Mouse (Mus musculus) left cerebral cortex, postnatal 36 days (tissue): Measurements from ENCODE around the gene Trpm3. TPM values are rescaled to one million over a fixed set of nuclear protein-coding genes. Genes with fewer than 3 reads are reported as not detected.

Experiments used
- DNase-seq, 2 experiments: peaks; one replicate each; pipeline ENCODE4 v3.0.0; 2021 to 2022; ENCODE audit warnings: low spot score in 2 of 2, mixed read lengths in 1 of 2
- intact Hi-C: fragments of 180-260 bp; cut with DNase I; formaldehyde crosslinking; loops from one replicate; pipeline ENCODE4 v1.15.1; 2025
- total RNA-seq, 2 experiments: library from RNA; stranded (reverse); gene quantifications; 2 replicates each; pipeline ENCODE4 v1.2.3; 2021

Trpm3 gene
- total RNA-seq, 2 experiments from 2014 or later, result 26.6 to 37.4 TPM

- intact Hi-C loops, result loop anchor here (10.0 kb wide), 1 partner anchor 143 kb away; no protein-coding TSS in a partner anchor
- no peak for DNase-seq
These were observed 469.3 kb downstream of the Trpm3 start for GRCm38 (mm10) chr19:22607985-22608684.

DNA sequence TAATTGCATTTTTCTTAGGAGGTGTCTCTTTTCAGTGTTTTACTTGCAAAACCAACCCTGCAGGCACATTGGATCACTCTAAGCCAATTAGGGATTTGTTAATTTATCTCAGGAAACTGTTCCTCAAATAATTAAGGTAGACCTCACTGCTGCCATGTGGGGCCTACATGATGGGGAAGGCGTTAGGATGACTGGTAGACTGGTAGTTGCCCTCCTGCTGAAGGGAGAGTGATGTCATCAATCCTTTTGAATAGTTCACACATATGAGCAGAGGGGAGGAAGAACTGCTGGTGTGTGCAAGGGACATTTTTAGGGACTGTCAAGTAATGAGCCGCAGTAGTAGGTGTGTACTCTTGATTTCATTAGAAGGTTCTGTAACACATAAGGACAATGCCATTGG, 472.8 kb downstream of the Trpm3 start:
- intact Hi-C loops, result no loop called here

DNA sequence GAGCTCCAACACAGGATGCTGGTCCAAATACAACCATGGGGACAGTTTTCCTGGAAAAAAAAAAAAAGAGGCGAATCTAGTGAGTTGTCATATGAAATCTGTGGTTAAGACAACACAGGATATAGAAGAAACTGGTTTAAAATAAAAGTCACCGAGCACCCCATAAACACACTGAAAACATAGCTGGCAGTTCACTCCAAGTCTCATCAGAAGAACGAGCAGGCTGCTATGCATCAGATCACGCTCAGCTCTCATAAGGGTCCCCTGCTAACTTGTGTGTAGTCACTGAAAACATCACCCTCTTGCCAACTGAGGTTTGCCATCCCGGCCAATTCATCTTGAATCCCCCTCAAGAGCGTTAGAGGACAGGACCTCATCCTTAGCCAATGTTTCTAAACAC, 476.5 kb downstream of the Trpm3 start:
- intact Hi-C loops, result no loop called here
- no peak for DNase-seq

More for the DNA sequence above, 472.8 kb downstream of the Trpm3 start:
- no peak for DNase-seq

DNA sequence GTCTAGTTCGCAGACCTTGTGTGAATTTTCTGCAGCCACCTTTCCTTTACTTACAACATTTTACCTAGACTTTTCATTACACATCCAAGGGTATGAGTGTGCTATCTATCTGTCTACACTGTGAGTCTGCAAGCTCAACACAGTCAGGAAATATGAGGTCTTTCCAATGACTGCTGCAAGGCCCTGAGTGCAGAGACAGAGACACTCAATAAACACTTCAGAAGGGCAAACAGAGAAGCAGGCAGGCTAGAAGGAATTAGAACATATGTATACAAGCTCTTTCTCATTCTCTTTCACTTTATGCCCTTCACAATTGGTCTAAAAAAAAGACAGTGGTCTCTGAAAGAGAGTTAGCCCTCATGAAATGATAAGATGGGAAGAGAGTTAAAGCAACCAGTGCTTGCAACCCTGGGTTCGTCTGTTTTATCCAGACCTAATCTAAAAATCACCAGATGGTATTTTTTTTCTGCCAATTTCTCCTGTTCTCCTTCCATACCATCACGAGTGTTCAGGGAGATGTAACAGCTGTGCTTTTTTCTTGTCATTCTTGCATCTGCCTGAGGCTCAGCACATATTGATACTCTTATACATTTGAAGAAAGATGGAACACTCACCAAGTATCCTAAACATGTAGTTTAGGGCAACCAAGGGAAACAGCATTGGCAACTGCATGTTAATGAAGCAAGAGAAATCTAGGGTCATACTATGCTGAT, 486.1 kb downstream of the Trpm3 start:
- DNase-seq, result no peak
- intact Hi-C loops, result no loop called here

DNA sequence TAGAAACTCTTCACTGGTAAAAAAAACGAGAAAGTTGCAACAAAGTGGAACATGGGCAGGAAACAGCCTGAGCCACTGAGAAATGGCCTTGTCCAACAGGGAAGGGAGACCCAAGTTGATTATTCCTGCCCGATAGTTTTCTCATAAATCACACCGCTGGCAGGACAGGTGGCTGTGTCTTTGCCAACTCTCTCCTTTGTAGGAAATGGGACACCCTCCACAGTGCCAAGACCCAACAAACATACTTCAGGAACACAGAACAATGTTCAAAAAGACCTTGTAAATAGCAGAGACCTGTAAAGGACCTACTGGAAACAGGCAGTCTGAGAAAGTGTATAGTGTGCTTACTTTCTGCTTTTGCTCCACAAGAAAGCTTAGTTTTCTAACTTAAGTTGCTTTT, 490.0 kb downstream of the Trpm3 start:
- DNase-seq, result no peak
- intact Hi-C loops, result no loop called here

- peak; percentile 13 to 33 for DNase-seq
- intact Hi-C loops, result loop anchor here (1.0 to 10.0 kb wide), 3 partner anchors 79 to 294 kb away; no protein-coding TSS in a partner anchor
These were observed 492.5 kb downstream of the Trpm3 start for GRCm38 (mm10) chr19:22631316-22631715.

DNA sequence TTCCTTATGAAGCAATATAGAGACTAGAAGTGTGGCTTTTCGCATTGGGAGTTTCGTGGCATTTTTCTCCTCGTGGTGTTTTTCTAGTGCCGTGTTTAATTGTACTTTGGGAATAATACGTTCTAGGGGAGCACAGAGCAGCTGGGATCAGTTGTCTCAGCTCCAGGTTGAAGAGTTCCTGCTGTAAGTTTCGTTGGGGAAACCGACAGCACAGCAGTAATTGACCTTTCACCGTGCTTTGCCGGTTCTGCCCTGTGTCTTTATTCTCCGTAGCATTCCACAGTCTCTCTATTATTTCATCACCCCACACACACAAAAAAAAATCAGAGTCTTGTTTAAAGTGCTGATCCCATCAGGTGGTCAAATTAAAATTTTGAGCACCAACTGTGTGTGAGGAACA, 496.8 kb downstream of the Trpm3 start:
- intact Hi-C loops, result loop anchor here (10.0 kb wide), 1 partner anchor 249 kb away; no protein-coding TSS in a partner anchor
- DNase-seq, result no peak

DNA sequence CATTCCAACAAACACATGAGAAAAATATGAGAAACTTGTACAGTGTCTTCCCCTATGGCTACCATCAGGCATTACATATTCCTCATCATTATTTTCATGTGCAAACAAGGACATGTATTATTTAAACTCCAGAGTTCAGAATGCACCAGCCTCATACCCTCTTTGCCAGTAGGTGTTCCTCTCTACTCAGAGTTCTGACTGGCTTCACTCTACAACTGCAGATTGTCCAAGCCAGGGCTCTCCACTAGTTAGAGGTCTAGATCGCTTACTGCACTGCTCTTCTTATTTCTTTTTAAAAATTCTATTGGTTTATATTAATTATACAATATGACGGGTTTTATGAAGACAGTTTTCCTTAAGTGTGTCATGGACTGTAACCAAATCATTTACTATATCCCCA, 498.9 kb downstream of the Trpm3 start:
- no peak for DNase-seq

GRCm38 (mm10) chr19:22638394-22638954, 499.6 kb downstream of the Trpm3 start:
- DNase-seq, result no peak
- intact Hi-C loops, result loop anchor here (10.0 kb wide), 1 partner anchor 246 kb away; no protein-coding TSS in a partner anchor

More for the DNA sequence above, 498.9 kb downstream of the Trpm3 start:
- intact Hi-C loops, result loop anchor here (10.0 kb wide), 1 partner anchor 247 kb away; no protein-coding TSS in a partner anchor

GRCm38 (mm10) chr19:22642124-22642523, 503.3 kb downstream of the Trpm3 start:
- intact Hi-C loops, result no loop called here
- DNase-seq, result no peak

DNA sequence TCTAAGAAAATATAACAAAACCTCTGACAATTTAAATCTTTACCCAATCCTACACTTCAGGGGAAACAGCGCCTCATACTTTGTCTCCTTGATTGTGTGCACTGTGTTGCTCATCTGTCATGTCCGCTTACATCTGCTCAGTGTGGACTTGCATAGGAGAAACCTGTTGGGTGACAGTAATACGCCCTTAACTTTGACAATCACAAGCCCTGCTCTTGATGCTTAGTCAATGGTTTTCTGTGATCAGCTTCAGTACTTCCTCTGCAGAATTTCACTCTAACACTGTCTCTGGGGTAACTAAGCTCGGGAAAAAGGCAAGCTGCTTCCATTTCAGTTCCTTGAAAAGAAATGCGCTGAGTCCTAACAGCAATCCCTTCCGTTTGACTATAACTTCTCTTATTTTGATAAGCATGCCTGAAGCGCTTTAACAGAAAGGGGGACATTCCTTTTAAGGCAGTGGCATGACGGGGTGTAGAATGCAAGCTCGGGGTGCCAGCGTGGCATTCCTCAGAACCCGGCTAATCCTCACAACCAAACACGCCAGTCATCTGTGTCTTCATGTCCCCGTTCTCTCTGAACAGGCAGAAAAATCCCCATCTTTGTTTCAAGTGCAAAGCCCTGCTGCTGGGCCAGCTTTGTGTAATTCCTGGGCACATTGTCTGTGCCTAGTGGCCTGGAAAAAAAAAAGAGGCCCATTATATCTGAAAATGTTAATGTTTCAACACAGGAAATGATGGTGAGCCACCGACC, 517.8 kb downstream of the Trpm3 start:
- intact Hi-C loops, result no loop called here
- DNase-seq, result peak in 1 of 2 experiments; percentile 10

DNA sequence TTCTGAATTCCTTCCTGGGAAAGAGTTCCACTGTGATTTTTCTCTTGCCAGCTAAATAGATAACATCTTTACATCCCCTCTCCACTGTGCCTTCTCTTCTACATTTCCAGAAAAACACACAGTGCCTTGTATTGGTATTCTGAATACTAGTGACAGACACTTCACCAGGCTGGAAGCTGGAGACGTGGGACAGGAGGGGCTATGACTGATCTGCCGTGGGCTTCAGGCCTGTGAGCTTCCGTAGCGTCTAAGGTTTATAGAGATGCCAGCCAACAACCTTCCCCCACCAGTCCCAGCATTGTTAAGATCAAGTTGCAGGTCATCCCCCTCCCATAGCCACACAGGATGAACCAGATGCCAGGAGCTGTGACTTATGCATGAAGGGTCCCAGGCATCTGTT, 518.4 kb downstream of the Trpm3 start:
- no peak for DNase-seq
- intact Hi-C loops, result no loop called here

GRCm38 (mm10) chr19:22665401-22665800, 526.6 kb downstream of the Trpm3 start:
- intact Hi-C loops, result no loop called here
- no peak for DNase-seq

GRCm38 (mm10) chr19:22670222-22670621, 531.4 kb downstream of the Trpm3 start:
- intact Hi-C loops, result no loop called here
- DNase-seq, result no peak

GRCm38 (mm10) chr19:22672892-22673291, 534.0 kb downstream of the Trpm3 start:
- intact Hi-C loops, result no loop called here
- no peak for DNase-seq

GRCm38 (mm10) chr19:22676206-22676605, 537.4 kb downstream of the Trpm3 start:
- intact Hi-C loops, result no loop called here
- no peak for DNase-seq

DNA sequence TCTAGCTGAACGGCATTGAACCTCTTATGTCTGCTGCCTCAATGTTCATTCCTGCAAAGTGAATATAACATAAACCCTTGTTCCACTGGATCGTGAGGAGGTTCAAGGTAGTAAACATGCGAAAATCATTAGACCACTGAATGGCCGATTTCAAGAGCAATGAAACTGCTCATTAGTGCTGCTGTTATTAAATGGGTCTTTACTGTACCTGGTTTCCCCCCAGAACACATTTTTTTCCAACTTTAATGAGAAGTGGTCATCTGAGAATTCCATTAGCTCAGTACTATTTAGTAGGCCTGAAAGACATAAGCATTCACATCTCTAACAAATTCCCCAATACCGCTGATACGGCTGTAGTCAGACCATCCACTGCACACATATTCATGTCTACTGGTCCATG, 543.4 kb downstream of the Trpm3 start:
- intact Hi-C loops, result no loop called here
- DNase-seq, result no peak

DNA sequence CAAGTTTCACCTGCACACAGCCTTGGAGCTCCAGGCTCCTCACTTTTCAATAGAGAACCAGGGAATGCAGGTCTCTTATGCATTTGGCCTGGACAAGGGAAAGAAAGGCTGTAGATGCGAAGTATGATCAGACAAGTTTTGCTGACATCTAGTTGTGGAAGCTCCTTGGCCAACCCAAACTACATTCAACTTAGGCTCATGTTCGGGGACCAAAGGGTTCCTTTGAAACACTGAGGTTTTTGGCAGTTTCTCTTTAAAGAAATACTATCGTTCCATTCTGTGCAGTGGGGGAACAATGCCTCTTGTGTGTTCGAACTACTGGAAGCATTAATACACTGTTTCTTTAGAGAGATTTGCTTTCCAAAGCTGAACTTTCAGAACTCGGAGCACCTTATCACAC, 553.1 kb downstream of the Trpm3 start:
- intact Hi-C loops, result no loop called here
- DNase-seq, result no peak

DNA sequence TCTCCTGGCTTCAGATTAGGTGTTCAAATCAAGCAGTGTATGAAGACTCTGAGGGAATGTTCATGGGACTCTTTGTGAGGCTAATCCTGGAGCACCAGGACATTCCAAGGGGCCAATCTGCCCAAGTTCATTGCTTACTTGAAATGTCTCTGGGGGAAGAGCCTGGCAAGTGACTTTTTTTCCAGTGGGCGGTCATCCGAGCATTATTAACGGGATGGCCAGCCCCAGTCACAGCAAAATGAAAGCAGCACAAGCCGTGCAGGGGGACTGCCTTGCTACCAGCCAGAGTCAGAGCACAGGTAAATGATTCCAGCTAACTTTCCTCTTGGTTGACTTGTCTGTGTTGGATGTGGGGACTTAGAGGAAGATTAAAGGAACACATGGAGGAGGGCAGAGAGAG, 553.7 kb downstream of the Trpm3 start:
- intact Hi-C loops, result no loop called here

DNA sequence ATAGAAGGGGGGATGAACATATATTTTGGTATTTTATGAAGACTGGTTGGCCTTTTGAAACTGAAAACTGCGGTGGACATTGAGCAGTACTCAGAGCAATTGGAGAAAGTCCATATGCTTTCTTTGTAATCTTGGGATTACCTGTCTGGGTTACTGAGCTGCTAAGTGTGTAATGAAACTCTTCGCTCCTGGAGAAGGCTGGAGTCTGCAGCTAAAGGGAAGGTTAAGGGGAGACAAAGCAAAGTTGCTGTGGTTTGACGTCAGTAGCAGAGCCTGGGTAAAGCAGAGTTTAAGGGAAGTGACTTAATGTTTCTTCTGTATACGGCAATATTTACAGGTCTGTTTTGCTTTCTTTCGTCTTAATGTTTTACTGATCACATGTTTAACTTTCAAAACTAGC, 554.1 kb downstream of the Trpm3 start:
- DNase-seq, result no peak
- intact Hi-C loops, result no loop called here

More for the DNA sequence above, 553.7 kb downstream of the Trpm3 start:
- DNase-seq, result no peak
